11 mouse cellular contexts compared by ENCODE assay signal in the genomic region with DNA sequence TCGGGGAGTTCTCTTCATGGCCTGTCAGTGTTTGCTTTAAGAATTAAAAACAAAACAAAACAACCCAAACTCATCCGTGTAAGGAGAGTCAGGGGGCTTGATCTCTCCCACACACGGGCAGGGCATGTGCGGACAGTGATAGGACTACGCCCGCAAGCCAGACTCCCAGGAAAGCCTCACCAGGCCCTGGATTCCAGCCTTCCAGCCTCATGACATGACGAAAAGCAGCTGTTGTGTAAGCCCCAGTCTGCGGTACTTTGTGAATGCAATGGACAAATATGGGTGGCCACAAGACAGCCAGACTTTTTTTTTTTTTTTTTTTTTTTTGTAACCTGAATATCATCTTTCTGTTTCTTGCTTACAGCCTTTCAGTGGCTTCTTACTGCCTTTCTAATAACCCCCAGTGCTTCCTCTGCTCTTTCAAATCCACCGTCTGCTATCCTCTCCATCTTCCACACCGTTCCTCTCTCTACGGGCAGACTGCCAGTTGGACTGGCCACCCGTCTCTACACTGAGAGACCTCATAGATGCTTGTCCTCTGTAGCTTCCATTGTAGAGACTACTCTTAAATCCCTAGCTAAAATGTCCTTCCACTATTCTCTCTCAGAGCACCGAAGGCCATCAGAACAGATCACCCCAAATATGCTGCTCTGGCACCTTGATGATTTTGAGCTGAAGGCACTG.
DNase-seq lines count a peak whose midpoint lies in the region; ATAC-seq and TF ChIP-seq lines count a peak whose summit lies in the region.
"Had no signal": no experiment of that assay in that cellular context is flagged by ENCODE, and none has a peak within 500 bp of the region (broad histone marks: within the 10 kb centered on the region; RNA-seq: fewer than 3 reads in every experiment).

No protein-coding gene starts in this region.

- no peaks in the 10 kb centered on the region; the same call in 1 of the 2 replicates for H3K36me3 ChIP-seq in heart, adult 2 months (ENCODE audit: control insufficient read depth, insufficient read depth, low read length)
- H3K36me3 ChIP-seq in lung, postnatal 0 days (ENCODE audit: insufficient read depth, low read length), result no peaks in the 10 kb centered on the region

- DNase-seq in heart, adult 2 months, result peak; percentile 39 to 51
- DNase-seq in heart, adult 8-10 months (ENCODE audit: low spot score), result no peak
- DNase-seq in 416B (ENCODE audit: low read depth) (peak; percentile 86), adipocyte (ENCODE audit: low spot score) (no peak)
- peak; percentile 45 to 47 for DNase-seq in heart, postnatal 10 days
- peak; percentile 72 for DNase-seq in lung, postnatal 0 days (ENCODE audit: low spot score)
- DNase-seq in spleen, postnatal 14 days (ENCODE audit: low spot score in 2 of 2), result no peak
- DNase-seq in layer of hippocampus, adult 9-11 months, result no peak

- H3K9ac ChIP-seq in heart, adult 2 months (ENCODE audit: low read depth, low read length), result no peak overlapping the region
- no peak overlapping the region for H3K9ac ChIP-seq in lung, postnatal 0 days (replicated peaks; ENCODE audit: low read depth)
- H3K9ac ChIP-seq: forebrain, embryonic 13.5 days had no signal

- H3K9me3 ChIP-seq in lung, postnatal 0 days (ENCODE audit: low read length), result no peaks in the 10 kb centered on the region
- H3K9me3 ChIP-seq: forebrain, embryonic 13.5 days had no signal

- no peaks in the 10 kb centered on the region; the same call in 1 of the 2 replicates for H3K4me1 ChIP-seq in heart, adult 2 months (ENCODE audit: control insufficient read depth, insufficient read depth, low read length)
- no peaks in the 10 kb centered on the region for H3K4me1 ChIP-seq in lung, postnatal 0 days (ENCODE audit: insufficient read depth, low read depth, low read length)
- H3K4me1 ChIP-seq: forebrain, embryonic 13.5 days had no signal

- no peak overlapping the region for H3K4me2 ChIP-seq in lung, postnatal 0 days (replicated peaks; ENCODE audit: low read depth, low read length)
- H3K4me2 ChIP-seq: forebrain, embryonic 13.5 days; liver, embryonic 11.5 days had no signal

- no peaks in the 10 kb centered on the region for H3K27me3 ChIP-seq in heart, adult 2 months (ENCODE audit: control insufficient read depth, insufficient read depth, low read length)
- H3K27me3 ChIP-seq in lung, postnatal 0 days (replicated peaks; ENCODE audit: insufficient read depth, low read length), result no peaks in the 10 kb centered on the region
- H3K27me3 ChIP-seq: forebrain, embryonic 13.5 days had no signal

- 70% methylated on average over 13 of the region's 13 CpGs for WGBS in heart, adult 2 months
- 65% methylated on average over 13 of the region's 13 CpGs for WGBS in lung, postnatal 0 days

- no peak for TF ChIP-seq POLR2A in heart, adult 2 months (IDR thresholded peaks at IDR 0.05; ENCODE audit: insufficient read depth, low read depth, low read length)

- no peak for TF ChIP-seq CTCF in heart, adult 2 months (IDR thresholded peaks at IDR 0.05)
- no peak for TF ChIP-seq CTCF in lung, postnatal 0 days (IDR thresholded peaks at IDR 0.05)

- H3K4me3 ChIP-seq in heart, adult 2 months, result no peak overlapping the region
- no peak overlapping the region for H3K4me3 ChIP-seq in lung, postnatal 0 days (ENCODE audit: low read depth, low read length)
- H3K4me3 ChIP-seq: forebrain, embryonic 13.5 days; layer of hippocampus, adult 2 months had no signal

- H3K27ac ChIP-seq in heart, adult 2 months, result peak overlapping the region; percentile 18; the same call in 1 of the 2 replicates
- H3K27ac ChIP-seq in lung, postnatal 0 days (ENCODE audit: low read length), result no peak overlapping the region
- H3K27ac ChIP-seq: forebrain, embryonic 13.5 days; layer of hippocampus, adult 2 months had no signal

- 0 out of 2 replicates have a peak, but pooled peaks have one; percentile 46 for TF ChIP-seq EP300 in heart, adult 2 months (IDR thresholded peaks at IDR 0.05; ENCODE audit: insufficient read depth, low read depth, low read length)
- no peak for TF ChIP-seq EP300 in lung, postnatal 0 days (IDR thresholded peaks at IDR 0.05)

- peak; percentile 65 for ATAC-seq in lung, postnatal 0 days
- ATAC-seq: forebrain, embryonic 13.5 days had no signal

- no peaks in the 10 kb centered on the region for H3K79me2 ChIP-seq in heart, adult 2 months (replicated peaks; ENCODE audit: control insufficient read depth, insufficient read depth, low read length)

- intact Hi-C loops in heart, adult 2 months (cut with DNase I), result no loop called here
- intact Hi-C loops in heart, postnatal 10 days (cut with DNase I), result no loop called here

Comparison
In these comparisons a context has a peak if more than half of its experiments do, and no peak if none do; other contexts are left out.
1. DNase-seq: peak in heart, adult 2 months (2 of 2), 416B (single experiment), heart, postnatal 10 days (2 of 2) and lung, postnatal 0 days (single experiment); none in heart, adult 8-10 months (single experiment), adipocyte (single experiment), spleen, postnatal 14 days (0 of 2) and layer of hippocampus, adult 9-11 months (single experiment).